Mouse (Mus musculus) kidney, adult 2 months (tissue): Measurements from ENCODE around the gene Pwwp2a.

ENCODE experiments used
- CTCF ChIP-seq: fragments of 200-500 bp; conservative IDR thresholded peaks from 2 replicates; pipeline ENCODE4 v1.5.1; 2011; ENCODE audit warnings: low read depth, mild to moderate bottlenecking, control low read depth, low read length, moderate library complexity, mixed read lengths; ENCODE audit not compliant: insufficient read depth, insufficient read length
- POLR2A ChIP-seq: fragments of 200-500 bp; IDR thresholded peaks from one replicate; pipeline ENCODE4 v1.6.1; 2011; ENCODE audit warnings: low read depth, low read length, control low read depth

- TF ChIP-seq CTCF, result no peak
- TF ChIP-seq POLR2A, result peak; percentile 93
Observed at GRCm38 (mm10) chr11:43747233-43748226, 65.7 kb downstream of the Pwwp2a start, which contains the start of gene Ttc1.
